Mouse (Mus musculus): ENCODE results near the gene Ankfy1.
"Not testable (repeated sequence)": the region's sequence is repeated elsewhere in the genome, so short reads cannot be mapped to it uniquely, and the experiment has no call there.

Gene Ankfy1

GRCm38 (mm10) chr11:72718161-72718560 lies 28.4 kb downstream of the Ankfy1 start:
- DNase-seq (ENCODE audit: low read depth, low spot score) = no peak

GRCm38 (mm10) chr11:72723165-72723564 lies 33.4 kb downstream of the Ankfy1 start:
- DNase-seq (ENCODE audit: low read depth, low spot score) = no peak

GRCm38 (mm10) chr11:72723871-72724270 lies 34.1 kb downstream of the Ankfy1 start:
- peak; percentile 8 for DNase-seq (ENCODE audit: low read depth, low spot score)

DNA sequence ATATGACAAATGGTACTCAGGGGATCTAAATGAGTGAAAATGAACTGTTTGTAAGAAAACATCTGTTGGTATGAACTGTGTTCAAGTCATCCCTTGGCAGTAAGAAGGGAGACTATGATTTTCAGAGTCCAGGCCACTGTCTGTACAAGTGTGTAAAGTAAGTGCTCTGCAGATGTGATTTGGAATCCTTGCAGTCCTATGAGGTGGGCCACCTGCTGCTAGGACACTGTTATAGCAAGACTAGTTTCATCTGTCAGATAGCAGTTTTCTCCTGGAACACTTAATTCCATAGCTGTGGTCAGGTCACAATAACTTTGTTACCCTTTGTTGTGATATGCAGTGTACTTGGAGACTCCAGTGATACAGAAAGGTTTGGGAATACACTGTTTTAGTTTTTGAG lies 36.2 kb downstream of the Ankfy1 start:
- DNase-seq (ENCODE audit: low read depth, low spot score) = no peak

- no peak for DNase-seq (ENCODE audit: low read depth, low spot score)
Observed at GRCm38 (mm10) chr11:72733736-72734135, 43.9 kb downstream of the Ankfy1 start.

DNA sequence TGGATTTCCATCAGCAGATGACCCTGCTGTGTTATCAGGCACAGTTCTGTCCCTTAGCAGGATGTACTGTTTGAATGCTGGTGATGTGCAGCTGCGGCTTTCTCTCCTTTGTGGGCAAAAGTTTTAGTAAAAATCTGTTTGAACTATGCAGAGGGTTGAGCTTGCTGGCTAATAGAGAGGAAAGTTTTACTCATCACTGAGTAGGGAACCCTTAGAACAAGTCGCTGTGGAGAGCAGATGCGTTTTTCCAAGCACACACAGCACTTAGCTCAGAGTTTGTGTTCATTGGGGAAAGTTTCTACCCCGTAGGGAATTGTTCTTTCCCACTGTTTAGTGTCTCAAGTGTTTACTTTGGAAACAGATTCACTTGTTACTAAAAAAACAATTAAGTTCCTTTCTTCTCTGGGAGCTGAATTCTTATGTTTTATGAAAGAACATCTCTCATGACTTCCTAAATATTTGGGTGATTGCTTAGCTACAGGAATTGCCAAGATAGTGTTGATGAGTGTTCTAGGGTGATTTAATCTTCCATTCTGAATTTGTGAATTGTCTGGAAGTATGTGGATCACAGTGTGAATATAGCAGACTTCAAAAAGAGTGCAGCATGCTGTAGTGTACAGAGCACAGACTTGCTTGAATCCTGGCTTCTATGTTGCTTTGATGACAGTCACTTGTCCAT lies 45.2 kb downstream of the Ankfy1 start:
- no peak for DNase-seq (ENCODE audit: low read depth, low spot score)

GRCm38 (mm10) chr11:72735519-72735860 lies 45.7 kb downstream of the Ankfy1 start:
- DNase-seq (ENCODE audit: low read depth, low spot score) = no peak

DNA sequence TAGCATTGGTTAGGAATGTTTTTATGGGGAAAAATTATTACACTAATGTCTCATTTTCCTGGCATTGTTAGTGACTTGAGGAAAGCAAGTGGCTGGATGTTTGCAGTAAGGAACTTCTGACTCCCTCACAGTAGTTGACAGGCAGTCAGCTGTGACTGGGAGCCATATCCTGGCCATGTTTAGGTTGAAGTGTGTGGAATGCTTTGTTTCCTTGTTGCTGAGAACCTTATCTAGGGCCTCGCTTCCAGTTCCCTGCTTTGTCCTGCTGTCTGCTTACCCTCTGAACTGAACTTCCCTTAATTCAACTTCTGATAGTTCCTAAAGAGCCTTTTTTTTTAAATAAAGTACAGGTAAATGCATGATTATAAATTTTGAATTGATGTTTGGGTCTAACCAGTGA lies 46.5 kb downstream of the Ankfy1 start:
- no peak for DNase-seq (ENCODE audit: low read depth, low spot score)

DNA sequence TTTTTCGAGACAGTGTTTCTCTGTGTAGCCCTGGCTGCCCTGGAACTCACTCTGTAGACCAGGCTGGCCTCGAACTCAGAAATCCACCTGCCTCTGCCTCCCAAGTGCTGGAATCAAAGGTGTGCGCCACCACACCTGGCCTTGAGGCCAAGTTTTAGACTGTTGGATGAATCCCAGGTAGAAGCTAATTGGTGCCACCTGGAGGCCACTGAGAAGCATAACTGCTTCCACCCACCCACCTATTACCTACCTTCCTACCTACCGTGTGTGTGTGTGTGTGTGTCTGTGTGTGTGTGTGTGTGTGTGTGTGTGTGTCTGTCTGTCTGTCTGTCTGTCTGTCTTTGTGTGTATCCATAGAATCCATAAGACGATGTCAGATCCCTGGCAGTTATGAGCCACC lies 47.7 kb downstream of the Ankfy1 start:
- not testable (repeated sequence) for DNase-seq (ENCODE audit: low read depth, low spot score)

GRCm38 (mm10) chr11:72739048-72739447 lies 49.2 kb downstream of the Ankfy1 start:
- no peak for DNase-seq (ENCODE audit: low read depth, low spot score)

DNA sequence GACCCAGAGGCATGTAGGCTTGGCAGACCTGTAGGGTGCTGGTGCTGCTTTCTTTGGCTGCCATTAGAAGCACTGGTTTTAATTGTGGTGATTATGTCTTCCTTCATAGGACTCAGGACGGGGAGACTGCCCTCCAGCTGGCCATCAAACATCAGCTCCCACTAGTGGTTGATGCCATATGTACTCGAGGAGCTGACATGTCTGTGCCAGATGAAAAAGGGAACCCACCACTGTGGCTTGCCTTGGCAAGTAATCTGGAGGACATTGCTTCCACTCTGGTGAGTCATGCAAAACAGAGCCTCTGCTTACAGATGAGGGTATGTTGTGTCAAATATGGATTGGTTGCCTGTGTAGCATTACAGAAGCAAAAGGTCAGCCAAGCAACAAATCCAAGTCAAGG lies 62.1 kb downstream of the Ankfy1 start:
- DNase-seq (ENCODE audit: low read depth, low spot score) = no peak

DNA sequence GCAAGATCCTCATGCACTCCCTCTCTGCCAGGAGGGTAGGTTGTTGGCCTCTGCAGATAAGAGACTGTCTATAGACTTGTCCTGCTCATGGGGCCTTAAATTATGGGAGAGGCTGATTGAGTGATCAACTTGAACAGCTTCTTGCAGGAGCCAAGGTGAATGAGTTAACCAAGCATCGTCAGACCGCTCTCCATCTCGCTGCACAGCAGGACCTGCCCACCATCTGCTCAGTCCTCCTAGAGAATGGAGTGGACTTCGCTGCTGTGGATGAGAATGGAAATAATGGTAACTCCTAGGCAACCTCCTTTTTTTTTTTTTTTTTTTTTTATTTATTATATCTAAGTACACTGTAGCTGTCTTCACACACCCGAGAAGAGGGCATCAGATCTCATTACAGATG lies 68.5 kb downstream of the Ankfy1 start:
- no peak for DNase-seq (ENCODE audit: low read depth, low spot score)

DNA sequence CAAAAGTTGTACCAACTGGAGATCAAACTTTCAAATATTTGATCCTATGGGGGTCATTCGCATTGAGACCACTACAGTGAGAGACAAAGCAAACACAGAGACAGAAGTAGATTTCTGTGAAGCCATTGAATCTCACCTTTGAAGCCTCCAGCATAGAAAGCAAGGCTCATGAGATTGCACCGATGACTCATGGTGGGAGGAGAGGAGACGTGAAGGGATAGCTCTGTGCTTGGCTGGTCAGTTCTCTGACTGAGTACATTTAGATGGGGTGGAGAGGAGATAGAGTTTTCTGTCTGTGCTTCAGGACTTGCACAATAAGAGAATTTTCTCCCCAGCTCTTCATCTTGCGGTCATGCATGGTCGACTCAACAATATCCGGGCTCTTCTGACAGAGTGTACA lies 69.8 kb downstream of the Ankfy1 start:
- no peak for DNase-seq (ENCODE audit: low read depth, low spot score)

DNA sequence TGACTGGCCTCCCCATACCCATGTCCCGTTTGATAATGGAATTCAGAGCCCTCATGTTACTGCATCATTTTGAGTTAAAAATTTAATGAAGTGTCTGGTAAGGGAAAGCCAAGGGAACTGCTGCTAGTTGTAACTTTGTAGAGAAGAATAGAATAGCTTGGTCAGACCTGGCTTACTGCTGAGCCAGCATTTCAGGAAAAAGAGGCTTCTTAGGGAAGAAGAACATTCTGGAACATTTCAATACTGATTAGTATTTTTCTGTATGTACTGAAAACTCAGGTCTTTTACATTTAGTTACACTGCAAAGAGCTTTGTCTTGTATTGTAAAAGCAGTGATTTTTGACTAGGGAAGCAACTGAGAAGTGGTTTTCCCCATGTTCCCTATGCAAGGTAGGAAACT lies 71.0 kb downstream of the Ankfy1 start:
- no peak for DNase-seq (ENCODE audit: low read depth, low spot score)

- no peak for DNase-seq (ENCODE audit: low read depth, low spot score)
Observed at GRCm38 (mm10) chr11:72764270-72764669, 74.5 kb downstream of the Ankfy1 start.

DNA sequence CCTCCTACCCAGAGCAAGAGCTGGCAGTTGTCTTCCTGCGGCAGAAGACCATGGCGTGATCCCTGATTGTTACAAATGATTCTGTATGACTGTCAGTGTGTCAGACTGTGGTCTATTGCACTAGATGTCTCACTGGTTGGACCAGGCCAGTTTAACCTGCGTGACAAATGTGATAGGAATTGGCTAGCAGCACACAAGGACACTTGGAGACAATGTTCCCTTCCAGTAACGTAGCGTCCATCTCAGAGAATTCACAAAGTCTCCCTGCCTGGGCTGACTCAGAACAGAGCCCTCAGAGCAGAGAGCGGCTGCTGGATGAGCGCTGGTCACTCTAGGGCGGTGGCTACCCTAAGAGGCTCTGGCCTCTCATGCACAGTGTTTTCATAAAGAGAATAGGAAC lies 77.9 kb downstream of the Ankfy1 start:
- no peak for DNase-seq (ENCODE audit: low read depth, low spot score)

GRCm38 (mm10) chr11:72769061-72769460 lies 79.3 kb downstream of the Ankfy1 start:
- DNase-seq (ENCODE audit: low read depth, low spot score) = no peak

DNA sequence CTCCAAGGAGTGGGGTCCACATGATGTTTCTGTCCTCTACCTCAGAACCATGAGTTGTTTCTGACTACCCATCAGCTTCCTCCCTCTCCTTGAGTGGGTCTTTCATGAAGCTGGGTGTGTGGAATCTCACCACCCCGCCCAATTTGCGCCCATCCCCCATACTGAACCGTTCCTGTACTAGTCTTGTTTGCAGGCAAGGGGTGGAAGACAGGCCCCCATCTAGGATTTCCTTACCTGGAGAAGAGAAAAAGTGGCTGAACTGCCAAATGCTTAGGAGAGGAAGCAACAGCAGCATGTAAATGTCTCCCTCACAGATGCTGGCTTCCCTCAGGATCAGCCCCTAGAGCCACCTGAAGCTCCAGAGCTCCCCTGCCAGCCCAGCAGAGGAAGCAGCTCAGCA lies 80.5 kb downstream of the Ankfy1 start:
- no peak for DNase-seq (ENCODE audit: low read depth, low spot score)

GRCm38 (mm10) chr11:72770816-72771215 lies 81.0 kb downstream of the Ankfy1 start:
- no peak for DNase-seq (ENCODE audit: low read depth, low spot score)

- DNase-seq (ENCODE audit: low read depth, low spot score) = no peak
Observed at GRCm38 (mm10) chr11:72771461-72771860, 81.7 kb downstream of the Ankfy1 start.

GRCm38 (mm10) chr11:72772611-72773010 lies 82.8 kb downstream of the Ankfy1 start:
- not testable (repeated sequence) for DNase-seq (ENCODE audit: low read depth, low spot score)

DNA sequence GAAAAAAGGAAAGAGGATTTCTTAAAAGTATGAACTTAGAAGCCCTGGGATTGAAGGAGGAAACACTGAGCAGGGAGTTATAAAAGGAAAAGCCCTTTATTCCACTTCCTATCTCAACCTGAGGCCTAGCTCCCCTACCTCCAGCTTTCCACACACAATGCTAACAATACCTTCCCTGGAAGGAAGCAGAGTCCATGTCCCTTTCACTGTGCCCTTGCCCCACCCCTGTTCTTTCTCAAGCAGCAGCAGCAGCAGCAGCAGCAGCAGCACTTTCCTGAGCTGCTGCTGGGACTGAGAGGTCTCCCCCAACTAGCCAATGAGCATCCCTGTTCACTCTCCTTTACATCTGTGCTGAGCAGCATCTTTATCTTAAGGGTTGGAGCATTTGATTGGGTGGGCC lies 89.2 kb downstream of the Ankfy1 start:
- DNase-seq (ENCODE audit: low read depth, low spot score) = no peak

DNA sequence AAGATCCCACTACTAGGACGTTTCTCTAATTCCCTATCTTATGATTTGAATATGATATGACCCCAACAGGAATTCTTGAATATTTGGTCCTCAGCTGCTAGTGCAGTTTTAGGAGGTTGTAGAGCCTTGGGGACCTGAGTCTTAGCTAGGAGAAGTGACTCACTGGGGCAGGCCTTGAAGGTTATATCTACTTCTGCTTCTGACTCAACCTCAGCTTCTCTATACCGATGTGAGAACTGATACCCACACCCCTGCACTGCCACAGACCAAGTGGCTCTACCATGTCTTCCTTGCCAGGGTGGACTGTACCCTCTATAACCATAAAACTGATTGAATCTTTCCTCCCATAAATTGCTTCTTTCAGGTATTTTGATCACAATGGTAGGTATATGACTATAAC lies 92.3 kb downstream of the Ankfy1 start:
- no peak for DNase-seq (ENCODE audit: low read depth, low spot score)

DNA sequence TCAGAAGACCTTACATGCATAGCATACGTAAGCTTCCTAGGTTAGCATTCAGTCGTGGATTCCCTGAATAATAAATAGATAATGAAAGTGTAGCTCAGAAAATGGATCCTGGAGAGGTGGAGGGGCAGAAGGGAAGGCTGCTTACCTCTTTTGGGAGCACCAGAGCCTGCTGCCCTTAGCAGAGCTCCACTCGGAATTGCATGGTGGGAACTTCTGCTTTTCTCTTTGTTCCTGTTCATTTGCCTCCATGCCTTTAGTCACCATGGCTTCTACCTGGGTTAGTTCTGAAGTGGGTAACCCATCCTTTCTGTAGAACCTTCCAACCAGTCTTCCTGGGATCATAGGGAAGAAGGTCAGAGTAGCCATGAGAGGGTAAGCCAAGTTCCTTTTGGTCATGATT lies 92.7 kb downstream of the Ankfy1 start:
- no peak for DNase-seq (ENCODE audit: low read depth, low spot score)

Data from retina, adult 2 months (tissue).